Mouse (Mus musculus) C2C12 (cell line): ENCODE data around the gene Olfr157.

Experiments
- CEBPB ChIP-seq: IDR thresholded peaks from one replicate; pipeline ENCODE4 v1.6.1; 2011; ENCODE audit warnings: low read depth, mild to moderate bottlenecking, control low read depth, moderate library complexity
- CTCF ChIP-seq: IDR thresholded peaks from one replicate; pipeline ENCODE4 v1.5.1; 2011; ENCODE audit not compliant: control insufficient read depth, insufficient read depth, insufficient read length
- MYOG ChIP-seq: IDR thresholded peaks from one replicate; pipeline ENCODE4 v1.6.1; 2011; ENCODE audit not compliant: control insufficient read depth, insufficient read length; ENCODE audit errors: extremely low read depth
- USF1 ChIP-seq: IDR thresholded peaks from one replicate; pipeline ENCODE4 v1.6.1; 2011; ENCODE audit warnings: low read depth, mild to moderate bottlenecking, control low read depth, moderate library complexity

DNA sequence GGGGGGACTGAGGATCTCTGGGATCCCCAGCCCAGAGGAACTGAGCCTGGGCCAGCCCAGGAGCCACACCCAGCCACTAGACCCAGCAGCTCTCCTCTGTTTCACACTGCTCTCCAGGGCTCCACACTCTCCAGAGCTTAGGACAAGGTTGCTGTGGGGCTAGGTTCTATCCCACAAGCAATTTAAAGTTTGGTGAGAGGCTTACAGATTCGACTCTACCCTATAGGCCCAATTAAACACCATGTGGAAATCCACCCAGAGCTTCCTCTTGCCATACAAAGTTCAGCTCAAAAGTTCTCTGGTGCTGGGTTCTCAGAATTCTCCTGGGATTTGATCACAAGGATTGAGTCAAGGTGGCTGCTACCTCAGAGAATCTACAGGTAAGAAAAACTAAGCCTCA, at the start of gene Olfr157:
- TF ChIP-seq CEBPB (no peak), CTCF (no peak), USF1 (no peak), MYOG (no peak)
